ENCODE assay signal across 11 mouse cellular contexts in genomic region chr10:95043978-95044377, GRCm38 (mm10).
A peak's percentile ranks its signal among the peaks of the same experiment; 100 is the strongest.
DNase-seq lines count a peak whose midpoint lies in the region; ATAC-seq and TF ChIP-seq lines count a peak whose summit lies in the region.
"Had no signal": no experiment of that assay in that cellular context is flagged by ENCODE, and none has a peak within 500 bp of the region (broad histone marks: within the 10 kb centered on the region; RNA-seq: fewer than 3 reads in every experiment).

No protein-coding gene starts in this region.

- no peaks in the 10 kb centered on the region for H3K9me3 ChIP-seq in forebrain, embryonic 12.5 days
- H3K9me3 ChIP-seq in forebrain, embryonic 10.5 days, result no peaks in the 10 kb centered on the region
- H3K9me3 ChIP-seq: heart, embryonic 12.5 days; midbrain, embryonic 10.5 days had no signal

- DNase-seq in forebrain, embryonic 10.5 days (ENCODE audit: extremely low spot score, low spot score), result no peak
- DNase-seq in right cerebral cortex, adult 2 months (ENCODE audit: low spot score in 2 of 2), result peak; percentile 65 to 69
- no peak for DNase-seq in right cerebral cortex, postnatal 4 days
- DNase-seq in lung, adult 18-20 months, result peak; percentile 19 to 40
- DNase-seq in cerebellum, postnatal 10 days, result no peak
- no peak for DNase-seq in gastrocnemius, postnatal 36 days
- no peak for DNase-seq in cerebellum, adult 2 months

- peaks cover 10% of the 10 kb centered on the region for H3K4me1 ChIP-seq in forebrain, embryonic 12.5 days
- H3K4me1 ChIP-seq in forebrain, embryonic 10.5 days, result peaks cover 10% of the 10 kb centered on the region; the same call in 1 of the 2 replicates
- no peaks in the 10 kb centered on the region; the same call in 1 of the 2 replicates for H3K4me1 ChIP-seq in cerebellum, adult 2 months (ENCODE audit: control insufficient read depth, insufficient read depth, low read length)
- H3K4me1 ChIP-seq: heart, embryonic 12.5 days had no signal

- H3K4me3 ChIP-seq in forebrain, embryonic 12.5 days (replicated peaks), result no peak overlapping the region
- no peak overlapping the region for H3K4me3 ChIP-seq in forebrain, embryonic 10.5 days
- no peak overlapping the region for H3K4me3 ChIP-seq in cerebellum, adult 2 months (replicated peaks; ENCODE audit: insufficient read depth, low read depth, low read length)
- H3K4me3 ChIP-seq: heart, embryonic 12.5 days; midbrain, embryonic 10.5 days had no signal

- TF ChIP-seq CTCF in cerebellum, adult 2 months (IDR thresholded peaks at IDR 0.05; ENCODE audit: borderline replicate concordance, insufficient read depth, low read depth, low read length), result no peak

- H3K4me2 ChIP-seq in forebrain, embryonic 12.5 days, result no peak overlapping the region
- H3K4me2 ChIP-seq: heart, embryonic 12.5 days had no signal

- no peaks in the 10 kb centered on the region for H3K27me3 ChIP-seq in forebrain, embryonic 12.5 days
- no peaks in the 10 kb centered on the region for H3K27me3 ChIP-seq in forebrain, embryonic 10.5 days (ENCODE audit: poor library complexity, severe bottlenecking)
- H3K27me3 ChIP-seq in cerebellum, adult 2 months (ENCODE audit: control insufficient read depth, insufficient read depth, low read length), result no peaks in the 10 kb centered on the region
- H3K27me3 ChIP-seq: heart, embryonic 12.5 days; Patski had no signal

- H3K27ac ChIP-seq in forebrain, embryonic 12.5 days, result 0 out of 2 replicates have a peak overlapping the region, but pooled peaks have one; percentile 19
- no peak overlapping the region for H3K27ac ChIP-seq in forebrain, embryonic 10.5 days
- no peak overlapping the region for H3K27ac ChIP-seq in cerebellum, adult 2 months (ENCODE audit: insufficient read depth, low read length)
- H3K27ac ChIP-seq: midbrain, embryonic 10.5 days had no signal

- peak; percentile 55; the same call in 1 of the 2 replicates for ATAC-seq in forebrain, embryonic 12.5 days (ENCODE audit: low FRiP score)
- ATAC-seq: Patski had no signal

- whole genome bisulfite sequencing in forebrain, embryonic 12.5 days, result 45% methylated on average over 7 of the region's 7 CpGs
- WGBS in forebrain, embryonic 10.5 days, result 71% methylated on average over 7 of the region's 7 CpGs
- WGBS in cerebellum, adult 2 months, result 22% methylated on average over 7 of the region's 7 CpGs

- TF ChIP-seq POLR2A in cerebellum, adult 2 months (IDR thresholded peaks at IDR 0.05; ENCODE audit: borderline replicate concordance, insufficient read depth, low read length), result no peak

- no peak overlapping the region for H3K9ac ChIP-seq in forebrain, embryonic 12.5 days
- H3K9ac ChIP-seq: heart, embryonic 12.5 days had no signal

- intact Hi-C loops in gastrocnemius, postnatal 36 days (cut with DNase I), result no loop called here

- no peaks in the 10 kb centered on the region for H3K36me3 ChIP-seq in forebrain, embryonic 12.5 days (replicated peaks)
- H3K36me3 ChIP-seq in forebrain, embryonic 10.5 days (replicated peaks), result no peaks in the 10 kb centered on the region
- H3K36me3 ChIP-seq: heart, embryonic 12.5 days; midbrain, embryonic 10.5 days had no signal

Comparison
In these comparisons a context has a peak if more than half of its experiments do, and no peak if none do; other contexts are left out.
1. DNase-seq: peak in right cerebral cortex, adult 2 months (2 of 2) and lung, adult 18-20 months (2 of 2); none in forebrain, embryonic 10.5 days (single experiment), right cerebral cortex, postnatal 4 days (single experiment), cerebellum, postnatal 10 days (0 of 2), gastrocnemius, postnatal 36 days (0 of 2) and cerebellum, adult 2 months (0 of 2).